ENCODE assay signal across 15 mouse cellular contexts in the genomic region with DNA sequence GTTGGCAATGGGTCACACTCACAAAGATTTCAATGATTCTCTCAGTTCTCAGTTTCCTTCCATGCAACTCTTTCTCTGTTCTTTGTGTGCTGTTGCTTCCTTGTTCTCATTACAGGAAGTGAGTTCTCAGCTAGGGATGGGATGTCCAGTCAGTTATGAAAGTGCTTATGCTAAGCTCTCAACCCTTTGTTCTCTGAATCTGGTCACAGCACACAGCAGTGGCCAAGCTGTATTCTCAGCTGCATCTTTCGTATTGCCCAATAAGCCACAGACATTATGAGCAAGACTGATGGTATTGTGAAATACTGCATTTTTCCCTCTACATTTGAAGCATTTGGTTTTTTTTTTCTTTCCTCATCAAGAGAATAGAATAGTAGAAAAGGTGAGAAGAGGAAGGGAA. TPM values are rescaled to one million over a fixed set of nuclear protein-coding genes. Genes with fewer than 3 reads are reported as not detected.
"Had no signal": no experiment of that assay in that cellular context is flagged by ENCODE, and none has a peak within 500 bp of the region (broad histone marks: within the 10 kb centered on the region; RNA-seq: fewer than 3 reads in every experiment).

No protein-coding gene starts in this region.

RNA-seq across cellular contexts. Expression of a gene that starts 12.1 kb away (rescaled TPM):
- total RNA-seq: layer of hippocampus, postnatal 10 days; layer of hippocampus, postnatal 36 days; left cerebral cortex, postnatal 10 days; left cerebral cortex, postnatal 36 days; midbrain, postnatal 0 days had no signal
- polyA plus RNA-seq: kidney, embryonic 15.5 days; limb, embryonic 11.5 days; liver, embryonic 11.5 days; midbrain, embryonic 11.5 days; midbrain, embryonic 14.5 days; midbrain, postnatal 0 days; neural tube, embryonic 12.5 days; neural tube, embryonic 15.5 days had no signal

RNA-seq across cellular contexts. Expression of a gene that starts 26.6 kb away (rescaled TPM):
- total RNA-seq: layer of hippocampus, postnatal 10 days; layer of hippocampus, postnatal 36 days; left cerebral cortex, postnatal 10 days; megakaryocyte-erythroid progenitor cell, adult 5-6 weeks; midbrain, postnatal 0 days had no signal
- polyA plus RNA-seq: limb, embryonic 11.5 days; midbrain, postnatal 0 days; testis, adult 2 months had no signal

RNA-seq across cellular contexts. Expression of a gene that starts 54.5 kb away (rescaled TPM):
- total RNA-seq: midbrain, postnatal 0 days had no signal
- polyA plus RNA-seq: kidney, embryonic 15.5 days; limb, embryonic 11.5 days; liver, embryonic 11.5 days; lung, embryonic 16.5 days; midbrain, embryonic 11.5 days; midbrain, embryonic 14.5 days; midbrain, postnatal 0 days; neural tube, embryonic 12.5 days; neural tube, embryonic 15.5 days had no signal

RNA-seq across cellular contexts. Expression of a gene that starts 55.9 kb away (rescaled TPM):
- total RNA-seq: megakaryocyte-erythroid progenitor cell, adult 5-6 weeks had no signal
